Mouse (Mus musculus): ENCODE measurements around the gene Ahdc1.
A peak's percentile ranks its signal among the peaks of the same experiment; 100 is the strongest.

The Ahdc1 gene

DNA sequence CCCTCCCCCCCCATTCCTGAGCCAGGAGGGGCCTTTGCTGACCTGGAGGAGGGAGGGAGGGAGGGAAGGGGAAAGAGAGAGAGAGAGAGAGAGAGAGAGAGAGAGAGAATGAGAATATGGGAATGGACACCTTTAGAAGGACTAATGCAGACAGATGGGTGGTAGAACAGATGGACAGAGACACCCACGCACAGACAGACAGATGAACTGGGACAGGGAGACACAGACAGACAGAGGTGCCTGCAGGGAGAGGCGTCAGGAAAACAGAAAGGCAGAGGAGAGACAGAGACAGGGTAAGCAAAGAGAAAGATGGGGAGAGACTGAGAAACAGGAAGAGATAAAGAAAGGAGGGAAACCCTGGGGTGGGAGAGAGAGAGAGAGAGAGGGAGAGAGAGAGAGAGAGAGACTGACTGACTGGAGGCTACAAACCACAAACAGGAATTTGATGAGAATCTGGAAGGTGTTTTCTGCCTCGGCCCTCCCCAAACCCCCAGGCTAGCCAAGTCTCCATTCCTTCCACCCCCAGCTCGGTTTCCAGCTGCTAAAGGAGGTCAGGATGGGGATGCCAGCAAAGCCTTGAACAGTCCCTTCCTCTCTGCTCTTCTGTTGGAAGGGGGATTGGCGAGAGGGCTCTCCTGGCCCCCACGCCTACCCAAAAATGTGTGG lies 6.7 kb downstream of the Ahdc1 start:
- peak; percentile 57 for DNase-seq (ENCODE audit: low read depth)

DNA sequence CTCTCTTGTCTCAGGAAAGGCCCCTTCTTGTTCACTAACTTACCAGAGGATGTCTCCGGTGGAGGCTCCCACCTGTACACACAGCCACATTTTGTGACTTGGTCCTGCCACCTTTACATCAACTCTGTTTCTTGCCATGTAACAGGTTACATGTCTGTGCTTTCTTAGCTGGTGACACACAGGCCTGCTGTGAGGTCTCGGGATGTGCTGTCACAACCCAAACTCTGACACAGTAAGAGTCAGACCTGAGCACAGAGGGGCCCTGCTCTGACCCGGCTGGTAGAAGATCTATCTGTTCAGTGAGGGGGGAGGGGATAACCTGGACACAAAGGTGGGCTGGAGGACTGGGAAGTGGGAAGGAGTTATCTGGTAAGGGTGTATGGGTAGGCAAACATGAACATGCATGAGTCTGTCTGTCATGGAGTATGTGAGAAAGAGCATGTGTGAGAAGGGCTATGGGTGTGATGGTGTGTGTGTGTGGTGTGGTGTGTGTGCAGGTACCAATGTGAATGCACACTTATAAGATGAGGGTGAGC lies 7.3 kb downstream of the Ahdc1 start:
- DNase-seq (ENCODE audit: low read depth) = no peak

DNA sequence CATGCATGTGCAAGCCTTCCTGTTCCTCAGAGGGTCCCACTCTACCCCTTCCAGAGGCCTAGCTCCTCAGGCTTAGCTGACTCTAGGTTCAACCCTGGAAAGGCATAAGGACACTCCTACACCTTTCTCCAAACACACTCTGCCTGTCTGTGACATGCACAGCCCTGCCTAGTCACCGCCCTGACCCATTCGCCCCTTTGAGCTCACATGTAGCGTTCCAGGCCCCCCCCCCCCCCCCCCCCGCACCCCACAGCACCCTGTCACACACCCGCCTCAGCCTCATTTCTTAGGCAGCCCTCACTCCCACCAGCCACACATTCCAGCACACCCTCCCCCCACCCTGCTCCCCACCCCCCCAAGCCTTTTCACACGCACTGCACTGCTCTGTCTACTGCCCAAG lies 9.7 kb downstream of the Ahdc1 start:
- DNase-seq (ENCODE audit: low read depth) = no peak

DNA sequence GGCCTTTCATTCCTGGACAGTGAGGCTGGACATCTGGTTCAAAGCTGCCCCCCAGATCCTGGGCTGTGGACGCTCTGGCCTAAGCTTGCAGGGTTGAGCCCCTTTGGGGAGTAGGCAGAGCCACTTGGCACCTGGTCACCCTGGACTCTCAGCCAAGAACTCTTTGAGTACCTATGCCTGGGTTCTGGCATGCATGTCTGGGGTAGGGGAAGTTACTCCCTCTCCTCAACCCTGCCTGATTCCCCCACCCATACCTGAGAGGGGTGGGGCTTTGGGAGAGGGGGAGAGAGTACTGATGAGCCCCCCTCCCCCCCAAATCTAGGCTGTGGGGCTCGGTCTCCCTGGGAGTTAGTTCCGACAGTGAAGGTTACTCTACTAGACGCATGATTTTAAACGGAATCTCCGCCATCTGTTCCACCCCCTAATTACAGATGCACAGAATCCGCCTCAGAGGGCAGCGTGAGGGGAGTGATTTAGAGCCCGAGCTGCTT lies 10.2 kb downstream of the Ahdc1 start:
- DNase-seq (ENCODE audit: low read depth) = no peak

DNA sequence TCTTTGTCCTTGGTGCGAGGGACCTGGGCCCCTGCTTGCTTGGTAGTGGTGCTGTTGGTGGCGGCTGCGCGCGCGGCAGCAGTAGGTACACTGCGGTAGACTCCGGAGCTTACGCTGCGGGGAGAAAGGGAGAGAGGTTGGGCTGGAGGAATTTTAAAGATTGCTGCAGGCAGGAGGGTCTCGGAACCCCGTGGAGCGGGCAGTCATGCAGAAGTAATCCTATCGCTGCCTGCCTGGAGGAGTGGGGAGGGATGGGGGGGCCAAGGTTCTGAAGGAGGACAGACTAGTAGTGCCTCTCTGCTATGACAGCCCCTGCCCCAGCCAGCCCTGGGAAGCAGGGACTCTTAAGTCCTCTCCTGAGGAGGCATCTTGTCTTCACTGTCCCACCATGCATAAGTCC lies 11.2 kb downstream of the Ahdc1 start:
- DNase-seq (ENCODE audit: low read depth) = no peak

DNA sequence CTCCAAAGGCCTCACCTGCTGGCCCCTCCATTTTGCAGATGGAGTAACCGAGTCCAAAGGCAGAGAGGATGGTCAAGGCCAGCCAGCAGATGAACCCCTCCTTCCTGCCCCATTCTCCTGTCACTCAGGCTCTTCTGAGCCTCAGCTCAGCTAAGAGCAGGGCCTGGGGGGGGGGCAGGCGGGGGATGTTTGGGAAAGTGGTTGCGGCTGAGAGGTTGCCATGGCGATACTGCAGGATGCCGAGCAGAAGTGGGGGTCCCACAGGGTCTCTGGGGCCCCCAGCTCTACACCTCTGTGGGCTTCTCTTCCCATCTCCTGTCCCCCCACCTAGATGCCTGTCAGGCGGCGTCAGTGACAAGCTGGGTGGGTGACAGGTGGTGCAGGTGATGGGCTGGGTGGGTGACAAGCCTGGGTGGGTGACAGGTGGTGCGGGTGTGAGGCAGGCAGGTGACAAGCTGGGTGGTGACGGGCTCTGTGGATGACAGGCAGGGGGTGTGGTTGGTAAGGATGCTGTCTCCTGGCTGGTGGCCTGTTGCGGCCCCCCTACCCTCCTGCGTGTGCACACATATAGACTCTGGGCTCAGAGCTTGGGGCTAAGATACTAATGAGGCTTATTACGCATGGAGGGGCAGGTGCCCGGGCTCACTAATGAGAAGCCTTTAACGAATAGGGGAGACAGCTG lies 12.0 kb downstream of the Ahdc1 start:
- no peak for DNase-seq (ENCODE audit: low read depth)

DNA sequence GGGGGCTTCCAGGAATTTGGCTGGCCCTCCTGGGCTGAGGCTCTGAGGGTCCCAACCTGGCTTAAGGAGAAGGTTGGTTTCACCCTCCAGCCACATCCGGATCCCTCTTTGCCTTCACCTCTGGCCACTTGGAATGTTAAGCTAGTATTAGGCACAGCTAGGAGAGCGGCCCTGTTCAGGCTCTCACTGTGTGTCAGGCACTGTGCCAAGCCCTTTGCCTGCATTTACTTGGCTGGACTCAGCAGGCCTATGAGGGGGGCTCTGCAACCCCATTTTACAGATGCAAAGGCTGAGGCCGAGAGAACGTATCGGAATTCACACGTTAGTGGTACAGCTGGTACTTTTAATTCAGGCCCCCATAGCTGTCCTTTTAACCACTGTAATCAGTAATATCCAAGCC lies 12.6 kb downstream of the Ahdc1 start:
- DNase-seq (ENCODE audit: low read depth) = no peak

DNA sequence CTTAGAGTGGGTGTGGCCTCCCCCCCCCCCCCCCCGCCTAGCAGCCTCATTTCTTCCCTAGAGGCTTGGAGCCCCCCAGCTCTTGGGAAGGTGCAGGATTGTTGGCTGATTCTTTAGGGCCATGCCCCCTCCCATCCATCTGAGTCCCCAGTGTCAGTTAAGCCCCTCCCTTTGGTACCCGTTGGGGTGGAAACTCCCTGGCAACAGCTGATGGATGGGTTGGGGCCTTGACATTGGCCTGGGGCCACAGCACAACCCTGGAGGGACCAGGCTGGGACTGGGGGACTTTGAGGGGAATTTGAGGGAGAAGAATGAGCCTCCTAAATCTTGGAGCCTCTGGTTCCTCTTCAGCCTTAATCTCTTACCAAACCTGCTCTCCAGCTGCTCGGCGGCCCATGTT lies 13.3 kb downstream of the Ahdc1 start:
- DNase-seq (ENCODE audit: low read depth) = no peak

DNA sequence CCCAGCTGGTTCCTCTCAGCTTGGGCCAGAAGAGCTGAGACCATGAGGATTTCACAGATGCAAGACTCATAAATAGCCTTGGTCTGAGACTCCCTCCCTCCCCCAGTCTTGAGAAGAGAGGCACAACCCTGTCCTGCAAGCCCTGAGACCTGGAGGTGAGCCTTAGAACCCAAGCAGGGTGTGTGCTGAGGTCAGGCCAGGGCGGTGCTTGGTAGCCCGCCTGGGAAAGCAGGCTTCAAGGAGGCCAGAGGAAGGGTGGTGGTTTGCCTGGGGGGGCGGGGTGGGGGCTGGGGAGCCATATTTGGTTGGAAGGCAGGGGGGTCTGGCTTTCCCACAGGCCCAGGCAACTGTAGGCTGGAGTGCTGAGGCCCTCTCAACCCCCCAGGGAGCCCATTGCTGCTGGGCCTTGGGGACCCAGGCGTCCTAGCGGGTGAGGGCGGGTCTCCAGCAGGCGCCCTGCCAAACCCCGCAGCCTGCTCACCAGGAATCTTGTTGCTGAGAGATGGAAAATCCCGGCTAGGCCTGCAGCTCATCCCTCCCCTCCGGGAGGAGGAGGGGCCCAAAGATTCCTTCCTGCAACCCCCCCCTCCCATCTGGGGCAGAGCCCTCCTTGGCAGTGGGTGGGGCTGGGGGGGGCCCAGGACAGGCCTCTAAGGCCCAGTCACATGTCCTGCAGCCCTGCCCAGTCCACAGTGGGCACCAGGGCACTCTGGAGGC lies 14.1 kb downstream of the Ahdc1 start:
- peak; percentile 74 for DNase-seq (ENCODE audit: low read depth)

DNA sequence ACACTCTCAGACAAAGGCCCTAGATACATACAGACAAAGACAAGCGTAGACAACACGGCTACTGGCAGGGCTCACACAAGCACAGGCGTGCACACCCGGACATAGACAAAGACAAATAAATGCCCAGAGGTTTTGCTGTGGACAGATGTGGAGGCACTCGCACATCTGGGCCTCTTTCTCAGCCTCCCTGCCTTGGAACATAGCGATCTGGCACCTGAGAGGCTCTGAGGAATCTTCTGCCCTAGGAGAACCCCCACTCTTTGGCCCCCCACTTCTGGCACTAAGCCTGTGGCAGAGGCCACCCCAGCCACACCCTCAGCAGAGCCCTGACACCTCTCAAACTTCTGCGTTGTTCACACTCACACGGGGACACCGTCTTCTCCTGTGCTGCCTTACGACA lies 15.2 kb downstream of the Ahdc1 start:
- DNase-seq (ENCODE audit: low read depth) = no peak

DNA sequence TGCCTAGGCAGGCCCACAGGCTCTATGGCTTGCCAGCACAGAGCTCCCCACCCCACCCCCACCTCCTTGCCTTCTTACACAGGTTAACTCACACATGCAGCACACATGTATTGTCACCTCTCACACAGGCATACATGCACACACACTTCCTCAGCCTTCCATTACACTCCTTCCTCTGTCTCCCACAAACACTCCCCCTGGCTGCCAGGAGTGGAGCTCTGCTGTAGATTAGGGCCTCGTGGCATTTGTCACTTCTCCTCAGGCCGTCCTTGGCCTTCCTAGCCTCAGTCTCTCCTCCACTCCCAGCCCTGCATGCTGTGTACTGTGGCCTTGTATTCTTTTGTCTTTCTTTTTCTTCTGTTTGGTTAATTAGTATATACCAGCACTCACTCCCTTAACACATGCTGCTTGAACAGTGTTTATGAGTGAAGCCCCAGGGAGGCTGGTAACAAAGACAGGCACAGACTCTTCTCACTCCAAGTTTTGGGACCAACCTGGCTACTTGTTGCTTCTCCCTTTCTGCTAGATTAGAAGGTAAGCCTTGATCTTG lies 15.8 kb downstream of the Ahdc1 start:
- no peak for DNase-seq (ENCODE audit: low read depth)

DNA sequence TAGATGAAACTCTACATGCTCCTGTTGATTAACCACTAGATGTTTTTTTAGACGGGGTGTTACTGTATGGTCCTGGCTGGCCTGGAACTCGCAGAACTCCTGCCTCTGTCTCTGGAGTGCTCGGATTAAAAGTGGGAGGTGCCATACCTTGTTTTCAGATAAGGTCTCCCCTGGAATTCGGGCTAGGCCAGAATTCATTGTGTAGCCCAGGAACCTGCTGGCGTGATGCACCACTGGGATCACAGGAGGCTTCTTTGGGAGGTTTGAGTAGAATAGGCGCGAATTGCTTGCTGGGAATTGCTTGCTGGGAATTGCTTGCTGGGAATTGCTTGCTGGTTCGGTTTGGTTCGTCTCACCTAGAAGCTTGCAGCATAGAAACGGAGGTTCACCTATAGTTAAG lies 16.7 kb downstream of the Ahdc1 start:
- DNase-seq (ENCODE audit: low read depth) = no peak

DNA sequence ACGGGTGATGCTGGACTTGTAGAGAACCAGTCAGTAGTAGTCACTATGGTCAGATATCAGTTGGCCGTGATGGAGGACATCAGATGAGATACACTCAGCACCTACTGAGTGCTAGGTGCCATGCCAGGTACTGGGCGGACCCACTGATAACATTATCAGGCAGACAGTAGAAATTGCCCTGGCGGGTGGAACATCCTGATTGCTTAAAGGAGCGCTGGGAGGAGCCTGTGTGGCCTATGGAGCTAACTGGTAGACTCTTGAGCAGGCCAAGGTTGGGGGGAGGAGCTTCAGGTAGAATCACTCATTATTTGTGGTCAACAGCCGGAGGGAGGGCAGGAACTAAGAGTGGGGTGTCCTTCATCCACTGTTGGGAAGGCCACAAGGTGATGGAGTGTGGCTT lies 17.1 kb downstream of the Ahdc1 start:
- no peak for DNase-seq (ENCODE audit: low read depth)

DNA sequence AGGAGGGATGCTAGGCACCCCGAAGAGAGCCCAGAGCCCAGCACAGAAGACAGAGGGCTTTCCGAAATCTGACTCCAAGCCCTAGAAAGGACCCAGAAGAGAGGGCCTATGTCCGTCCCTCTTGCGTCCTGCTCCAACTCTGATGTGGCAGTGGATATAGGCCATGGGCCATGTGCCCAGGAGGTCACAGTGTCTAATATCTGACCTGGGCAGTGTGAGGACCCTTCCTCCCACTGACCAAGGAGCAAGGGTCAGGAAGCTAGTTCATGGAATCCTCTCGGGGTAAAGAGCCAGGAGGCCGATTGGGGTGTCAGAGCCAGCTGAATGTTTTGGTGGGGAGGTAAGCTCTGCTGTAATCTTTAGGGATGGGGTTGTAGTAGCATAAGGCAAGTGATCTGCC lies 17.8 kb downstream of the Ahdc1 start:
- DNase-seq (ENCODE audit: low read depth) = no peak

DNA sequence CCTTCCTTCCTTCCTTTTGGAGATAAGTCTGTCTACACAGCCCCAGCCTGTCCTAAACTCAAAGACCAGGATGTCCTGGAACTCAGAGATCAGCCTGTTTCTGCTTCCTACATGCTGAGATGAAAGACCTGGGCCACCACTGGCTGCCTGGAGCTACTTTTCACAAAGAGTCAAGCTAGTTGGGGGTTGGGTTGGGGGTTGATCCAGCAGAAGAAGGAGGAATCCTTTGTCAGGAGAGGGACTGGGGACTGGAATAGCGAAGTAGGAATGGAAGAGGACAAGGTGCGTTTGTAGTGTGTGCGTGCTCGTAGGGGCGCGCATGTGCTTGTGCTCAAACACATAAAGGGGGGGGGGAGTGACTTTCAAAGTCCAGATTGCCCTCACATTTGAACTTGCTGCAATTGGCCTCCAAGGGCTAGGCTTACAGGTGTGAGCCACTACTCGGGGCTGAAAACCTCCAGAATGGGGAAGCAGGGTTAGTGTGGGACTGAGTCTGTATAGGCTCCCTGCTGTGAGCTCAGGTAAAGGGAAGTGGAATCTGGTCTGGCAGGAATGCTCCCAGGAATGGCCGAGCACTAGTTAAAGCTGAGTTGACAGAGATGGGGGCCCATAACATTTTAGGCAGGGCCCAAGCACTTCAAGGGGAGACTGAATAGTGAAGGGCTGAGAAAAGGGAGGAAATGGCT lies 21.5 kb downstream of the Ahdc1 start:
- no peak for DNase-seq (ENCODE audit: low read depth)

DNA sequence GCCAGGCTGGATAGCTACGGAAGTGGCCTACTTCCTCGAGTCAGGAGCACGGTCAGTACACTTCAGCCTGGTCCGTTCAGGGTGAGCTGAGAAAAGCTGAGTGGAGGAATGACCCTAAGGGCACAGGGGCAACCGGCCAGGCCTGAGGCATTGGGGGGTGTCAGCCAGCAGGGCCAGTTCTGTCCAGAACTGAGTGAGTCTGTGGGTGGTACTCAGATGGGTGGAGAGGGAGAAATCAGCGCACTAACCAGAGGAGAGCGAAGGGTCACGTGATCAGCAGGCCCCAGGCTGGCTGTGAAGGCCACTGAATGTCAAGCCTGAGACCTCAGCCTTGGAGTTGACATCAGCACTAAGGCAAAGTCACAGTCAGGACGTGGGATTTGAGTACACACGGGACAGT lies 23.4 kb downstream of the Ahdc1 start:
- no peak for DNase-seq (ENCODE audit: low read depth)

DNA sequence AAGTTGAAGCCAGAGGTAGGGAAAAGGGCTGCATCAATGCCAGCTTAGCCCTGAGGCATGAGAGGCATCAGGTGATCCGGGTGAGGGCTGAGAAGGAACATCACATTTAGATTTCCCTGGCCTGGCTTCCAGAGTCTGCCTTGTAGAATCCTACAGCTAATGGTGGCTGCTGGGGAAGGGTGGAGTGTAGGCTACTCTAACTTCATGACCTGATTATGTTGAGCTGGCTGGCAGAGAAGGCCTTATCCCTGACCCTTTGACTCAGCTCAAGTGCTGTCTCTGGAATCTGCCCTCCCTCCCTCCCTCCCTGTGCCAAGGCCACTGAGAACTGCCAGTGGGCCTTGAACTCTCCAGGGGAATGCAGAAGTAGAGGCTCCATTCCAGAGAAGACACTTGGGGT lies 24.4 kb downstream of the Ahdc1 start:
- no peak for DNase-seq (ENCODE audit: low read depth)

DNA sequence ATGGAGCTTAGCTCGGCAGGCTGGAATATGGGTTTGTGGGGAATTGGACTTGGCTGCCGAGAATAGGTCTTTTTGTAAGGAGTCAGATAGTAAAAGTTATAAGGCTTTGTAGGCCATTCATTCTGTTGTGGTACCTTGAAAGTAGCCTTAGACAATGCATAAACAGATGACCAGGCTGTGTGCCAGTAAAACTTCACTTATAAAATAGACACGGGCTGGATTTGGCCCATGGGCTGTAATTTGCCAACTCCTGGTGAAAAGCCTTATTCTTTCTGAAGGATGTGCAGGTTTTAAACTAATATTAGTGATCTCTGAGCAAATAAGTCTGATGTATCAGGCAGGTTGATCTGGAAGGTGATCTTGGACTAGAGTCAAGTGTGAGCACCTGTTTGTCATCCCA lies 24.9 kb downstream of the Ahdc1 start:
- DNase-seq (ENCODE audit: low read depth) = no peak

DNA sequence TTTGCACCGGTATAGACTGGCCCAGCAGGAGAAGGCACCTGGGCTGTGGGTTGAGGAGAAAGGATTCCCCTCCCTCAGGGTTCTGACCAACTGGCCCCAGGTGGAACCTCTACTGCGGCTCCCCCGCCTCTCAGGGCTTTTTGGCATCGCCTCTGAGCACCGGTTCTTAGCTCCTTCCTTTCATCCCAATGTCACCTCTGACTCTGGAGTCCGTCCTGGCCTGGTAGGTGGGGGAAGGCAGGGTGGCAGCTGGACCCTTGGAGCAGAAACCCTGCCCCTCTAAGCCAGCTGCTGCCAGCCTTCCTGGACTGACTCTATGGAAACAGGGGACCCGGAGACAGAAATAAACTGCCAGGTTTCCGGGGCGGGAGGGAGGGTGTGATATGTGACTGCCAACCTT lies 26.2 kb downstream of the Ahdc1 start:
- DNase-seq (ENCODE audit: low read depth) = no peak

DNA sequence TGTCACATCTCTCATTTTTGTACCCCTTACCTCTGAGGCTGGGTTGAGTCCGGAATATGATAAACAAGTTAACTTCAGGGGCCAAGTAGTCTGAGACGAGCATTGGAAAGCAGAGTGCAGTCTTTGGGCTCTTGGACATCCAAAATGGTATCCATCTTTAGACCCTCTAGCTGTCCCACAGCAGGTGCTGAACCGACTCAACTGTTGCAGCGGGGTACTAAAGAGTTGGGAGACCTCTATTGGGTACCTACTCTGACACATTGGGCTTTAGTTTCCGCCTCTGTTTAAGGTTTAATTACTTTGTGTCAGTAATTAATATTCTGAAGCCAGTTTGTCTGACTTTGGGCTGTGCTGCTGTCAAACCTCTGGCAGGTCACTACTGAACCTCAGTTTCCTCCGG lies 26.7 kb downstream of the Ahdc1 start:
- DNase-seq (ENCODE audit: low read depth) = no peak

DNA sequence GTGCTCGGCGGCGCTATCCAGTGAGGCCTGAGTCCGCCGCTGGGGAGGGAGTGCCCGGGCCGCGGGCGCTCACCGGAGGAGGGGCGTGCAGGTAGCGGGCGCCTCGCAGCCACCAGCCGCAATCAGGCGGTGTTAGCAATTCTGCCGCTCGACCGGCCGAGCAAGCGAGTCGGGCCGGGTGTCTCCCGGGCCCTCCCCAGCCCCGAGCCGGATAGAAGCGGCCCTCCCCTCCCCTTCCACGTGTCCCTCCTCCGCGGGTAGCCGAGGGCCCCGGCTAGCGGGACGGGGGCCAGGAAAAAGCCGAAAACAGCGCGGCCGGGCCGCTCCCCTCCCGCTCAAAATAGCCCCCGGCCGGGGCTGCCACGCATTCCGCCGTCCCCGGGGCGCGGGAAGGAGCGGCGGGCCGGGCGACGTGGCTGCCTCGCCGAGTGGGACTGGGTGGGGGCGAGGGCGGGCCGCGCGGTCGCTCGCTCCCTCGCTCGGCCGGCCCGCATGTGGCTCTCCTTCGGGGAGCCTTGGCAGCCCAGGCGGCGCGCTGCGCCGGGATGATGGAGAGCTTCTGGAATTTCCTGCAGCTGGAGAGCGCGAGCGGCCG lies 27.6 kb downstream of the Ahdc1 start:
- DNase-seq (ENCODE audit: low read depth) = peak; percentile 81
